Mouse (Mus musculus) spleen, adult 2 months (tissue): ENCODE measurements at regions not wholly inside any gene's neighbourhood (a gene's known extent, or its start where the extent isn't known, plus 50 kb on each side); places are given as distances from the start of the nearest gene placed in this dataset.

Experiments
- CTCF ChIP-seq: fragments of 200-500 bp; IDR thresholded peaks from 2 replicates; pipeline ENCODE4 v1.5.1; 2011; ENCODE audit warnings: mild to moderate bottlenecking, inconsistent platforms; ENCODE audit not compliant: insufficient read depth, insufficient read length, insufficient replicate concordance; ENCODE audit errors: extremely low read depth
- POLR2A ChIP-seq: fragments of 200-500 bp; IDR thresholded peaks from 2 replicates; pipeline ENCODE4 v1.6.1; 2011; ENCODE audit warnings: low read depth, low read length, inconsistent platforms

GRCm38 (mm10) chr10:98808644-98809043, 105.6 kb upstream of the Atp2b1 start:
- TF ChIP-seq CTCF = no peak
- no peak for TF ChIP-seq POLR2A
